Mouse (Mus musculus) heart, postnatal 0 days (tissue): ENCODE data around the gene Timm23. TPM values are rescaled to one million over a fixed set of nuclear protein-coding genes. Genes with fewer than 3 reads are reported as not detected.
"Not testable (repeated sequence)": the region's sequence is repeated elsewhere in the genome, so short reads cannot be mapped to it uniquely, and the experiment has no call there.

Source experiments
- ATAC-seq: fragments of 200-750 bp; cut with Nextera tagmentation; 2 replicates; pipeline ENCODE4 v1.8.0; 2017; ENCODE audit warnings: low read depth, moderate number of reproducible peaks, moderate library complexity; ENCODE audit not compliant: insufficient read depth
- DNase-seq: peaks from one replicate; pipeline ENCODE4 v3.0.0-alpha.2; 2016; ENCODE audit warnings: low spot score
- H3K27ac ChIP-seq: fragments of 300-500 bp; sonication (generic); 2 replicates; pipeline ENCODE4 v1.5.1; 2014; ENCODE audit warnings: low read depth, mild to moderate bottlenecking
- H3K27me3 ChIP-seq: fragments of 300-500 bp; sonication (generic); 2 replicates; pipeline ENCODE4 v1.6.1; 2014; ENCODE audit warnings: low read length, mixed read lengths; ENCODE audit not compliant: control insufficient read depth, insufficient read depth
- H3K36me3 ChIP-seq: fragments of 300-500 bp; sonication (generic); replicated peaks from 2 replicates; pipeline ENCODE4 v1.6.1; 2014; ENCODE audit warnings: low read length, mixed read lengths; ENCODE audit not compliant: control insufficient read depth, insufficient read depth
- H3K4me1 ChIP-seq: fragments of 300-500 bp; sonication (generic); 2 replicates; pipeline ENCODE4 v1.6.1; 2014; ENCODE audit warnings: antibody characterized with exemption; ENCODE audit not compliant: control insufficient read depth, insufficient read depth
- H3K4me2 ChIP-seq: fragments of 300-500 bp; sonication (generic); 2 replicates; pipeline ENCODE4 v1.6.1; 2014; ENCODE audit warnings: low read depth, mild to moderate bottlenecking, low read length, moderate library complexity
- H3K4me3 ChIP-seq: fragments of 300-500 bp; sonication (generic); 2 replicates; pipeline ENCODE4 v1.5.1; 2014; ENCODE audit warnings: low read depth, low read length
- H3K9ac ChIP-seq: fragments of 300-500 bp; sonication (generic); replicated peaks from 2 replicates; pipeline ENCODE4 v1.6.1; 2014; ENCODE audit warnings: low read depth, low read length, mixed read lengths
- H3K9me3 ChIP-seq: fragments of 300-500 bp; sonication (generic); replicated peaks from 2 replicates; pipeline ENCODE4 v1.6.1; 2016; ENCODE audit warnings: low read length; ENCODE audit not compliant: control insufficient read depth
- CTCF ChIP-seq: IDR thresholded peaks from 2 replicates; pipeline ENCODE4 v1.5.1; 2016; ENCODE audit warnings: antibody characterized with exemption, control low read depth, low read depth
- EP300 ChIP-seq: IDR thresholded peaks from 2 replicates; pipeline ENCODE4 v1.6.1; 2016; ENCODE audit warnings: antibody characterized with exemption, low read depth
- WGBS: fragments of 180-500 bp; shearing (Covaris S2); extraction: QIAGEN DNeasy Blood & Tissue Kit; methylation state at CpG from one replicate; pipeline ENCODE4 v1.1.7; 2014; 5-methylcytosine and 5-hydroxymethylcytosine counted together
- polyA plus RNA-seq: library from polyadenylated mRNA; unstranded; fragments of >200 nt; fragmentation: Nextera tagmentation; extraction: Ambion mirVana; gene quantifications from 2 replicates; pipeline ENCODE4 v1.2.1, GENCODE M21; 2015
- total RNA-seq: library from RNA; depleted of rRNA; stranded (reverse); fragments of >200 nt; gene quantifications from 2 replicates; pipeline ENCODE4 v1.2.3, GENCODE M21; 2014; ENCODE audit warnings: low replicate concordance

Gene Timm23
- total and polyA plus RNA-seq, 2 experiments from 2014 or later: 367 to 486 TPM

GRCm38 (mm10) chr14:32180861-32181260 is 20.8 kb downstream of the Timm23 start:
- H3K9ac ChIP-seq: no peak overlapping the region
- ATAC-seq (no peak), DNase-seq (no peak)
- H3K9me3 ChIP-seq: no peaks in the 10 kb centered on the region
- H3K4me1 ChIP-seq: no peaks in the 10 kb centered on the region
- WGBS: 86% methylated on average over 6 of the region's 6 CpGs
- no peaks in the 10 kb centered on the region for H3K27me3 ChIP-seq
- peaks cover 71% of the 10 kb centered on the region for H3K36me3 ChIP-seq
- no peak overlapping the region for H3K4me2 ChIP-seq
- H3K27ac ChIP-seq: no peak overlapping the region
- TF ChIP-seq CTCF: no peak
- TF ChIP-seq EP300: no peak
- H3K4me3 ChIP-seq: no peak overlapping the region

- Histone ChIP-seq H3K9me3 (no peaks in the 10 kb centered on the region), H3K9ac (no peak overlapping the region), H3K27me3 (no peaks in the 10 kb centered on the region), H3K36me3 (peaks cover 67% of the 10 kb centered on the region), H3K4me1 (no peaks in the 10 kb centered on the region), H3K27ac (no peak overlapping the region), H3K4me2 (no peak overlapping the region), H3K4me3 (no peak overlapping the region)
- no peak for DNase-seq
- ATAC-seq: no peak
- TF ChIP-seq EP300 (no peak), CTCF (no peak)
- WGBS: 74% methylated on average over 10 of the region's 10 CpGs
These were observed 22.1 kb downstream of the Timm23 start for GRCm38 (mm10) chr14:32179393-32180195.

- H3K4me2 ChIP-seq, H3K9me3 ChIP-seq, H3K4me1 ChIP-seq, DNase-seq, H3K27me3 ChIP-seq, ATAC-seq, H3K4me3 ChIP-seq, H3K27ac ChIP-seq, H3K9ac ChIP-seq: not testable (repeated sequence)
- 85% methylated on average over 4 of the region's 5 CpGs for WGBS
- peaks cover 65% of the 10 kb centered on the region for H3K36me3 ChIP-seq
These were observed 25.1 kb downstream of the Timm23 start for GRCm38 (mm10) chr14:32176590-32176989.

GRCm38 (mm10) chr14:32175310-32175709 is 26.4 kb downstream of the Timm23 start:
- H3K4me2 ChIP-seq: no peak overlapping the region
- H3K9ac ChIP-seq: no peak overlapping the region
- peaks cover 58% of the 10 kb centered on the region for H3K36me3 ChIP-seq
- no peaks in the 10 kb centered on the region for H3K27me3 ChIP-seq
- ATAC-seq (no peak), DNase-seq (no peak)
- no peak overlapping the region for H3K4me3 ChIP-seq
- no peaks in the 10 kb centered on the region for H3K4me1 ChIP-seq
- TF ChIP-seq CTCF (no peak), EP300 (no peak)
- WGBS: 80% methylated on average over 2 of the region's 2 CpGs
- H3K27ac ChIP-seq: no peak overlapping the region
- no peaks in the 10 kb centered on the region for H3K9me3 ChIP-seq

- H3K27me3 ChIP-seq: no peaks in the 10 kb centered on the region
- ATAC-seq (no peak), DNase-seq (no peak)
- no peak overlapping the region for H3K9ac ChIP-seq
- H3K9me3 ChIP-seq: no peaks in the 10 kb centered on the region
- no peak overlapping the region for H3K27ac ChIP-seq
- H3K4me1 ChIP-seq: peaks cover 6% of the 10 kb centered on the region; the same call in 1 of the 2 replicates
- peaks cover 35% of the 10 kb centered on the region for H3K36me3 ChIP-seq
- H3K4me2 ChIP-seq: no peak overlapping the region
- no peak overlapping the region for H3K4me3 ChIP-seq
- WGBS: 70% methylated on average over 4 of the region's 4 CpGs
- no peak for TF ChIP-seq EP300
- no peak for TF ChIP-seq CTCF
These were observed 31.6 kb downstream of the Timm23 start for GRCm38 (mm10) chr14:32170137-32170536.
